In genomic region chr8:46769408-46770180, GRCm38 (mm10) we compare ENCODE assay signal across 8 mouse cellular contexts. TPM values are rescaled to one million over a fixed set of nuclear protein-coding genes. Genes with fewer than 3 reads are reported as not detected.
DNase-seq lines count a peak whose midpoint lies in the region; ATAC-seq and TF ChIP-seq lines count a peak whose summit lies in the region.

No protein-coding gene starts in this region.

- no peaks in the 10 kb centered on the region for H3K27me3 ChIP-seq in limb, embryonic 11.5 days (ENCODE audit: control insufficient read depth, insufficient read depth, low read length)
- no peaks in the 10 kb centered on the region for H3K27me3 ChIP-seq in stomach, postnatal 0 days (ENCODE audit: control insufficient read depth, insufficient read depth, low read length)

- H3K4me1 ChIP-seq in limb, embryonic 11.5 days (ENCODE audit: control insufficient read depth, insufficient read depth, low read length), result 0 out of 2 replicates have a peak, but pooled peaks cover 12% of the 10 kb centered on the region
- 0 out of 2 replicates have a peak, but pooled peaks cover 2% of the 10 kb centered on the region for H3K4me1 ChIP-seq in stomach, postnatal 0 days (replicated peaks; ENCODE audit: control insufficient read depth, insufficient read depth)

- TF ChIP-seq CTCF in stomach, postnatal 0 days (IDR thresholded peaks at IDR 0.05; ENCODE audit: low read depth), result no peak

- TF ChIP-seq EP300 in stomach, postnatal 0 days (optimal IDR thresholded peaks at IDR 0.05), result no peak

- ATAC-seq in frontal cortex, adult (ENCODE audit: low TSS enrichment), result peak; percentile 85
- no peak for ATAC-seq in limb, embryonic 11.5 days (ENCODE audit: insufficient number of reproducible peaks, low FRiP score, low TSS enrichment, low read depth)
- ATAC-seq in stomach, postnatal 0 days (ENCODE audit: low FRiP score, low TSS enrichment), result no peak

- H3K9ac ChIP-seq in limb, embryonic 11.5 days (ENCODE audit: low read length), result no peak overlapping the region
- H3K9ac ChIP-seq in stomach, postnatal 0 days (ENCODE audit: low read length), result no peak overlapping the region

- peak overlapping the region; percentile 25; the same call in 1 of the 2 replicates for H3K27ac ChIP-seq in limb, embryonic 11.5 days (replicated peaks; ENCODE audit: low read depth, low read length)
- peak overlapping the region; percentile 14; the same call in 1 of the 2 replicates for H3K27ac ChIP-seq in stomach, postnatal 0 days (replicated peaks)

- WGBS in limb, embryonic 11.5 days, result 78% methylated on average over 11 of the region's 11 CpGs
- 73% methylated on average over 11 of the region's 11 CpGs for WGBS in stomach, postnatal 0 days

- H3K4me2 ChIP-seq in limb, embryonic 11.5 days (ENCODE audit: low read depth, severe bottlenecking), result no peak overlapping the region
- no peak overlapping the region for H3K4me2 ChIP-seq in stomach, postnatal 0 days (replicated peaks; ENCODE audit: low read depth)

- no peak for DNase-seq in frontal cortex, postnatal 25 days (ENCODE audit: low spot score in 2 of 2)
- DNase-seq in ZHBTc4 (ENCODE audit: low read depth, low spot score) (peak; percentile 37), adipocyte (ENCODE audit: low spot score) (no peak)
- DNase-seq in frontal cortex, adult 2 months (ENCODE audit: extremely low spot score in 1 of 2, low spot score in 1 of 2), result peak; percentile 43 to 50
- DNase-seq in limb, embryonic 11.5 days (ENCODE audit: low spot score), result peak; percentile 41
- DNase-seq in stomach, postnatal 0 days (ENCODE audit: low spot score), result no peak
- DNase-seq in urinary bladder, postnatal 25 days (ENCODE audit: low spot score), result no peak

- no peaks in the 10 kb centered on the region for H3K36me3 ChIP-seq in limb, embryonic 11.5 days (ENCODE audit: control insufficient read depth, insufficient read depth, low read length)
- no peaks in the 10 kb centered on the region for H3K36me3 ChIP-seq in stomach, postnatal 0 days (ENCODE audit: control insufficient read depth, insufficient read depth, low read length)

- no peaks in the 10 kb centered on the region for H3K9me3 ChIP-seq in limb, embryonic 11.5 days (ENCODE audit: control insufficient read depth, low read length)
- no peaks in the 10 kb centered on the region for H3K9me3 ChIP-seq in stomach, postnatal 0 days (ENCODE audit: control insufficient read depth, low read length)

- H3K4me3 ChIP-seq in limb, embryonic 11.5 days (ENCODE audit: low read depth, low read length), result no peak overlapping the region
- no peak overlapping the region for H3K4me3 ChIP-seq in stomach, postnatal 0 days (ENCODE audit: low read depth, low read length)

RNA-seq across cellular contexts. Expression of gene Irf2, which starts 30.1 kb away (rescaled TPM):
- polyA plus RNA-seq in frontal cortex, adult 2 months (2012; rRNA removed), result 27.9 and 28.1 TPM in 2 replicates
- polyA plus RNA-seq in limb, embryonic 11.5 days (2014; fragmentation: Nextera tagmentation; extraction: Ambion mirVana), result 13.7 and 15.3 TPM in 2 replicates
- 23.3 and 27.0 TPM in 2 replicates for polyA plus RNA-seq in stomach, postnatal 0 days (2015; fragmentation: Nextera tagmentation; extraction: Ambion mirVana)

Comparison
In these comparisons a context has a peak if more than half of its experiments do, and no peak if none do; other contexts are left out.
1. DNase-seq: peak in ZHBTc4 (single experiment), frontal cortex, adult 2 months (2 of 2) and limb, embryonic 11.5 days (single experiment); none in frontal cortex, postnatal 25 days (0 of 2), stomach, postnatal 0 days (single experiment), adipocyte (single experiment) and urinary bladder, postnatal 25 days (single experiment).